ENCODE assay signal across 11 mouse cellular contexts in genomic region chr1:167273380-167274163, GRCm38 (mm10). TPM values are rescaled to one million over a fixed set of nuclear protein-coding genes. Genes with fewer than 3 reads are reported as not detected.
A peak's percentile ranks its signal among the peaks of the same experiment; 100 is the strongest.
DNase-seq lines count a peak whose midpoint lies in the region; ATAC-seq and TF ChIP-seq lines count a peak whose summit lies in the region.
"Had no signal": no experiment of that assay in that cellular context is flagged by ENCODE, and none has a peak within 500 bp of the region (broad histone marks: within the 10 kb centered on the region; RNA-seq: fewer than 3 reads in every experiment).

No protein-coding gene starts in this region.

- no peak overlapping the region for H3K4me3 ChIP-seq in heart, embryonic 12.5 days
- H3K4me3 ChIP-seq in intestine, postnatal 0 days (ENCODE audit: low read depth, low read length), result no peak overlapping the region
- H3K4me3 ChIP-seq: forebrain, embryonic 15.5 days had no signal

- peak overlapping the region; percentile 33; the same call in 1 of the 2 replicates for H3K9ac ChIP-seq in heart, embryonic 12.5 days
- H3K9ac ChIP-seq in intestine, postnatal 0 days (ENCODE audit: low read depth, low read length), result no peak overlapping the region
- H3K9ac ChIP-seq: forebrain, embryonic 15.5 days had no signal

- no peaks in the 10 kb centered on the region for H3K27me3 ChIP-seq in heart, embryonic 12.5 days (replicated peaks)
- peaks cover 47% of the 10 kb centered on the region for H3K27me3 ChIP-seq in intestine, postnatal 0 days (replicated peaks; ENCODE audit: control insufficient read depth, insufficient read depth, low read length)
- H3K27me3 ChIP-seq: forebrain, embryonic 15.5 days had no signal

- no peak for DNase-seq in heart, postnatal 25 days (ENCODE audit: low spot score)
- DNase-seq in thymus, postnatal 0 days (ENCODE audit: low spot score), result peak; percentile 69
- DNase-seq in thymus, postnatal 10 days (ENCODE audit: low spot score in 2 of 2), result no peak
- DNase-seq in thymus, postnatal 4 days, result peak; percentile 58
- DNase-seq in embryo, embryonic 10.5 days (ENCODE audit: low spot score), result no peak
- DNase-seq in kidney, adult 9 months, result no peak
- DNase-seq: midbrain, embryonic 14.5 days had no signal

- no peak for TF ChIP-seq CTCF in intestine, postnatal 0 days (IDR thresholded peaks at IDR 0.05; ENCODE audit: low read depth)

- H3K9me3 ChIP-seq in heart, embryonic 12.5 days (replicated peaks), result no peaks in the 10 kb centered on the region
- no peaks in the 10 kb centered on the region for H3K9me3 ChIP-seq in intestine, postnatal 0 days (ENCODE audit: control insufficient read depth)
- H3K9me3 ChIP-seq: forebrain, embryonic 15.5 days had no signal

- WGBS in heart, embryonic 12.5 days, result 27% methylated on average over 14 of the region's 14 CpGs
- WGBS in intestine, postnatal 0 days, result 27% methylated on average over 14 of the region's 14 CpGs

- peak overlapping the region; percentile 82 for H3K27ac ChIP-seq in heart, embryonic 12.5 days (ENCODE audit: poor library complexity, severe bottlenecking)
- no peak overlapping the region for H3K27ac ChIP-seq in intestine, postnatal 0 days (ENCODE audit: low read depth, low read length)
- H3K27ac ChIP-seq: forebrain, embryonic 15.5 days; hindbrain, postnatal 0 days had no signal

- peaks cover 74% of the 10 kb centered on the region for H3K4me1 ChIP-seq in heart, embryonic 12.5 days (replicated peaks)
- peaks cover 6% of the 10 kb centered on the region; the same call in 1 of the 2 replicates for H3K4me1 ChIP-seq in intestine, postnatal 0 days (replicated peaks; ENCODE audit: control insufficient read depth, insufficient read depth, low read length)

- peak overlapping the region; percentile 56 for H3K4me2 ChIP-seq in heart, embryonic 12.5 days
- H3K4me2 ChIP-seq in intestine, postnatal 0 days (replicated peaks; ENCODE audit: low read depth), result peak overlapping the region; percentile 35; the same call in 1 of the 2 replicates
- H3K4me2 ChIP-seq: forebrain, embryonic 15.5 days had no signal

- ATAC-seq in heart, embryonic 12.5 days (ENCODE audit: insufficient number of reproducible peaks, low FRiP score), result no peak
- peak; percentile 88 for ATAC-seq in intestine, postnatal 0 days
- ATAC-seq: forebrain, embryonic 15.5 days; hindbrain, postnatal 0 days had no signal

- intact Hi-C loops in heart, postnatal 25 days (cut with DNase I), result no loop called here

- H3K36me3 ChIP-seq in heart, embryonic 12.5 days, result no peaks in the 10 kb centered on the region
- no peaks in the 10 kb centered on the region for H3K36me3 ChIP-seq in intestine, postnatal 0 days (ENCODE audit: control insufficient read depth, insufficient read depth)
- H3K36me3 ChIP-seq: forebrain, embryonic 15.5 days had no signal

RNA-seq across cellular contexts. Expression of gene Uck2, which starts 11.5 kb away (rescaled TPM):
- 68.9 and 75.3 TPM in 2 replicates for polyA plus RNA-seq in heart, embryonic 12.5 days (2016; fragmentation: Nextera tagmentation; extraction: Ambion mirVana)
- 10 to 100 TPM; 54.7 to 59.7 TPM for total RNA-seq in heart, postnatal 25 days (2021)
- 165 and 193 TPM in 2 replicates for polyA plus RNA-seq in thymus, postnatal 0 days (2015; fragmentation: Nextera tagmentation; extraction: Ambion mirVana)
- polyA plus RNA-seq in intestine, postnatal 0 days (2015; fragmentation: Nextera tagmentation; extraction: Ambion mirVana), result 10.1 and 10.8 TPM in 2 replicates

RNA-seq across cellular contexts. Expression of gene Tmco1, which starts 34.6 kb away (rescaled TPM):
- 79.7 and 83.1 TPM in 2 replicates for polyA plus RNA-seq in heart, embryonic 12.5 days (2016; fragmentation: Nextera tagmentation; extraction: Ambion mirVana)
- total RNA-seq in heart, postnatal 25 days (2021), result 10 to 100 TPM; 87.3 to 94.7 TPM
- 91.4 and 98.8 TPM in 2 replicates for polyA plus RNA-seq in thymus, postnatal 0 days (2015; fragmentation: Nextera tagmentation; extraction: Ambion mirVana)
- 82.6 and 95.3 TPM in 2 replicates for polyA plus RNA-seq in intestine, postnatal 0 days (2015; fragmentation: Nextera tagmentation; extraction: Ambion mirVana)

Comparison
In these comparisons a context has a peak if more than half of its experiments do, and no peak if none do; other contexts are left out.
1. DNase-seq: peak in thymus, postnatal 0 days (single experiment) and thymus, postnatal 4 days (single experiment); none in heart, postnatal 25 days (single experiment), thymus, postnatal 10 days (0 of 2), embryo, embryonic 10.5 days (single experiment) and kidney, adult 9 months (single experiment).